Mouse (Mus musculus) mouse trophoblast stem cell (cell line): ENCODE data around the gene Hsf2bp.

Experiments
- in situ Hi-C, 2 experiments: fragments of 300-500 bp; cut with MseI, MboI; formaldehyde crosslinking; loops; 2 replicates in 1 of 2; 3 replicates in 1 of 2; pipeline ENCODE4 v1.15.1; 2025

Hsf2bp gene

DNA sequence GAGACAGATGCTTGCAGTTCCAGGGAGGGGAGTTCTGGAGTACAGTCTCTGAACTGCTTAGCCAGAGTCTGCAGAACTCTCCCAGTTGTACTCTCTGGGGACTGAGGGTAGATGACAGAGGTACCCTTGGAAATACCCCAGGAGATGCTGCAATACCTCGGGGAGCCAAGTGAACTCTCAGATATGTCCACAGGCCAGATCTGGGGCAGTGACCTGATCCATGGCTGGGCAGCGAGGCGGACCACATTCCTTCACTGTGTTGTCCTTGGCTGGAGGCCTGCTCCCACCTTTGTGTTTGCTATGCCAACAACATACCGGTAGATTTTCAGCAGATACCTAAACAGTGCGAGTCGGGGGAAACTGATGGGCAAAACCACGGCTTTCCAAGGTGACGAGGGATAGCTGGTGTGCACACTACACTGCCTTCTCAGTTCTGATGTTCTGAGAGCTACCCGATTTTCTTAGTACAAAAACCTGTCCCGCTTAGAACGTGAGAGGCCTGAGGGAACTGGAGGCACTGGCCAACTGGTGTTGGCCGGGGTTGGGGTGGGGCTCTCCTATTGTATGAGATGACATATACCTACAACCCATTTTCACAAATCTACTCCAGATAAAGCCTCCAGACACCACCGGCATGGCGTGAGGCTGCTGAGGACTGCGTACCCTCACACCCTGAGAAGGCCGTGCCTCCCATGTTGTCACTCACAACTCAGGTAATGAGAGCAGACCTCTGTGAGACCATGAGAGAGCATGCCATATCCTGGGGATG is 96.7 kb downstream of the Hsf2bp start:
- in situ Hi-C loops: no loop called here

DNA sequence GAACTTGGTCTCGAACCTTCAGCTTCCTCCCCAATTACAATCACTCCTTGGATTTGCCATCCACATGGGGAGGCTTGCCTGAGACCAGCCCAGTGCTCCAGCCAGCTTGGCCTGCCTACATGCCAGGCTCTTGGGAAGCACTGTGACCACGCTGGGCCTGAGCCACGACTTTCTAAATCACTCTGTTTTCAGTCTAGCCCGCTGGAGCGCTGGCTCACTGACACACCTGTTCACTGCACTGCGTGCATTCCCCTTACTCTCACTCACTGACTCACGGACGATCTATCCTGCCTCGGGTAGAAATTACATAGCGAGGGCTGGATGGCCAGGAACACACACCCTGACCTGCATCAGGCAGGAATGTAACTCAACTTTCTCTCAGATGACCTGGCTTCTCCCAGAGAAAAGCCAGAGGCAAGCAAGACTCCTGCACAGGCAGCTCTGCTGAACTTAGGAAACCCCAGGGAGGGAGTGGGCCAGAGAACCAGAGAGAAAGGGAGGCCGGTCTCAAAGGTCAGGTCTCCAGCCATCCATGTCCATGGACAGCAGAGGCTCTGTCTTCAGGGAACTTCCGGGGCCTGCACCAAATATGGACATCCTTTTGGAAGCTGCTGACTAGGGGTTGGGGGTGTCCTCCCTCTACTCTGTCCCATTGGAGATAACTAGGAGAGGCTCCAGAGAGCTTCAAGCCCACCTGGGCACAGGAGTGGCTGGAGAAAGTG is 97.4 kb downstream of the Hsf2bp start:
- in situ Hi-C loops: no loop called here

GRCm38 (mm10) chr17:31937141-31937554 is 99.0 kb downstream of the Hsf2bp start:
- in situ Hi-C loops: no loop called here

DNA sequence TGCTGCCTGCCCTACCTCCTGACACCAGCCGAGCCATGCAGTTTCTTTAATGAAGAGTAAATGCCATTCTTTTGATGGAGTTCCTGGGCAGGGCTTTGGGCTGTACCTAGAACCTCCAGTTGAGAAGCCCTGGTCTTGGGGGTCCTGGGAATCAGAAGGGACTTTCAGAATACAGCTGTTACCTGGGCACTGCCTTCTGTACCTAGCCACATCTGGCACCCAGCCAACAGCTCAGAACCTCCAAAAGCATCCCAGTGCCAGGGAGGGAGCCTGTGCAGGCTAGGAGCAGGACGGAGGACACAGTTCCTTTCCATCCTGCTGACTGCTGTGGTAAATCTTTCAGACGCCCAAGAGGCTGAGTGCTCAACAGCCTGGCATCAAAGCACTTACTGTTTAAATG is 100.3 kb downstream of the Hsf2bp start:
- in situ Hi-C loops: no loop called here

DNA sequence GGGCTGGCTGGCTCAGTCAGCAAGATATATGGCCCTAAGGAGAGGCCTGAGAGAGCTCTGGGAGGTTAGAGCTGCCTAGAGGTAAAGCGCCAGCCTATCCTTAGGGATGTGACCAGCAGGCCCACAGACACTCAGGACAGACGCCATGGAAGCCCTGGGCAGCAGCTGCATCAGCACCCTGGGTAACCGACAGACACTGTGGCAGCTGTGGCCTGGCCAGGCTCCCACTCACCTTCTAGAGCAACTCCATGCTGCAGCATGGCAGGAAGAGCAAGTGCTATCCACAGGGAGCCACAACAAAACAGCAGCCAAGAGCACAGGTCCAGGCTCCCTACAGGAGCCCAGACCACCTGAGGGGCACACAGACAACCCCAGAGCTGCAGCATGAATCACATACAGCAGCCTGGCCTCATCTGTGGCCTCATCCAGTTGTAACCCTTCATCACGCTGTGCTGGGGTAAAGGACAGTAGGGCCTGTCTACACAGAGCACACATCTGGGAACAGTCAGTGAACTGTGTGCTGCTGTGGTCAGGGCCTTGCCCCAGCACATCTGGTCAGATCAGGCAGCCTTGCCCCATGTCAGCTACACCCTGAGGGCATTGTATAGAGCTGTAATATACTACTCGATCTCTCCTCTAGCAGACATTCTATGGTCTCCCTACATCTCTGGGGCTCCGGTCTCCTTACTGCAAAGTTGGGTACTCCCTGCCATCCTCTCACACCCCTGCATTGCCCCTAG is 100.9 kb downstream of the Hsf2bp start:
- in situ Hi-C loops: no loop called here

DNA sequence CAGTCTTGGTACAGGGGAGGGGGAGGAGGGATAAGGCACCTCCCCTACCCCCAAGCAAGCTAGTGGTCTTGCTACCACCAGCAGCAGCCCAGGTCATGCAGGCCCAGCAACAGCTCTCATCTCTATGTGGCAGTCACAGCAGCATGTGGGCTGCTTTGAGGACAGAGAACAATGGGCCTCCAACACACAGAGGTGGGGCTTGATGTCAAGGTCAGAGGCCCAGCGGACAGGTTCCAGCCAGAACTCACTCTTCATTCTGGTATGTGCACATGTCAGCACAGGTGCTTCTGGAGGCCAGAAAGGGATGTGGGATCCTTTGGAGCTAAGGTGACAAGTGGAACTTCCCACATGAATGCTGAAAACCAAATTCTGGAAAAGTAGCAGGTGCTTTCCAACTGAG is 102.2 kb downstream of the Hsf2bp start:
- in situ Hi-C loops: no loop called here

GRCm38 (mm10) chr17:31931499-31931898 is 104.7 kb downstream of the Hsf2bp start:
- in situ Hi-C loops: no loop called here

GRCm38 (mm10) chr17:31929844-31930715 is 106.1 kb downstream of the Hsf2bp start:
- in situ Hi-C loops: no loop called here

GRCm38 (mm10) chr17:31929032-31929431 is 107.1 kb downstream of the Hsf2bp start:
- in situ Hi-C loops: no loop called here

DNA sequence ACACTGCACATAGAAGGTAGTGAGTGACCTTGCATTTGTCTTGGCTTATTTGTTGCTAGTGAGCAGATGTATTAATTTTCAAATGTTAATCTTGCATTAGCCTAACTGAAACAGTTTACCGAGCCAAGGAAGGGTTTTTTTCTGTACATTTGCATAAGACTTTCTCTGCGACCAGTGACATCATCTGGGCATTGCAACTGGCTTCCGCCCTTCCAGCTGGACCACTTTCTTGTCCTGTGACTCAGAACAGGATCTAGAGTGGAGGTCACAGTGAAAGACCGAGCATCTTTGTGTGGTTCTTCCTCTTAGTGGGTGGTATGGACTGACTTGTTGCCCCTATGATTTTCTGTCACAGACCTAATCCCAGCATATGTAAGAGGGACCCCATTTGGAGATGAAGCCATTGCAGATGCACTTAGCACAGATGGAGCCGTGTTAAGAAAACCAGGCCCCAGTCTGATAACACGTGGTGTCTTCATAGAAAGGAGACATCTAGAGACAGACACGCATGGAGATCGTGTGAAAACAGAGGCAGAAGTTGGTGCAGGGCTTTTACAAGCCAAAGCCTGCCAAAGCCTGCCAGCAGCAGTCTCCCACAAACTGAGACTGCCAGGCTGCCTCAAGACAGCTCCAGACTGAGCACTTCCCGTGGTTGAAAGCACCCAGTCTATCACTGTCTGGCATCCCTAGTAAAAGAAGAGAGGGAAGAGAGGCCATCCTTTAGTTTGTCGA is 108.1 kb downstream of the Hsf2bp start:
- in situ Hi-C loops: no loop called here

- in situ Hi-C loops: no loop called here
These were observed 111.9 kb downstream of the Hsf2bp start for GRCm38 (mm10) chr17:31924229-31924628.

DNA sequence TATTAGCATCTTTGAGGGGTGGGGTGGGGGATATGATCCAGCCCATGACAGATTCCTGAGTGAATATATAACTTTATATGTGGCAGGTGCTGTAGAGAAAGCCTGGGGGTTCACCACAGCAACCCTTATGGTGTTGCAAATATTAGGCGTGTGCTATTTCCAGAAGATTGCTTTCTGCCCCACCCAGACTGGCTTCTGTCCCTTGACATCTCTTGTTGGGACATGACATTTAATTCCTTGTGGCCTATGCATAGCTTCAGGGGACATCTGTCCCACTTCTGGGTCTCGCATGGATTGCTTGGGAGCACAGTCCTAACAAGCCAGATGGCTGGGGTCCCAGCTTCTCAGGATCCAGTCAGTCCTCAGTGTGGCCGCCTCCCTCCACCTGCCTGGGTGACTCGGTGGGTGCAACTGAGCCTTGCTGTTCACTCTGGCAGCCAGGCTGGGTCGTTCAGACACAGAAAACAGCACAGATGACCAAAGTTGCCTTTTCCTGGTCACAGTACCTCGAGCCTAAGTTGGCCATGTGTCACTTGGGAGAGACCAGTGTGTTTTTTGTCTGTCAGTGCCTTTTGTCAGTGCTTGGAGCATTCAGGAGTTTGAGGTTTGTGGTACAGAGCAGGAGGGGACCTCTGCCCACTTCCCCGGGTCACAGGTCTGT is 112.7 kb downstream of the Hsf2bp start:
- in situ Hi-C loops: no loop called here

DNA sequence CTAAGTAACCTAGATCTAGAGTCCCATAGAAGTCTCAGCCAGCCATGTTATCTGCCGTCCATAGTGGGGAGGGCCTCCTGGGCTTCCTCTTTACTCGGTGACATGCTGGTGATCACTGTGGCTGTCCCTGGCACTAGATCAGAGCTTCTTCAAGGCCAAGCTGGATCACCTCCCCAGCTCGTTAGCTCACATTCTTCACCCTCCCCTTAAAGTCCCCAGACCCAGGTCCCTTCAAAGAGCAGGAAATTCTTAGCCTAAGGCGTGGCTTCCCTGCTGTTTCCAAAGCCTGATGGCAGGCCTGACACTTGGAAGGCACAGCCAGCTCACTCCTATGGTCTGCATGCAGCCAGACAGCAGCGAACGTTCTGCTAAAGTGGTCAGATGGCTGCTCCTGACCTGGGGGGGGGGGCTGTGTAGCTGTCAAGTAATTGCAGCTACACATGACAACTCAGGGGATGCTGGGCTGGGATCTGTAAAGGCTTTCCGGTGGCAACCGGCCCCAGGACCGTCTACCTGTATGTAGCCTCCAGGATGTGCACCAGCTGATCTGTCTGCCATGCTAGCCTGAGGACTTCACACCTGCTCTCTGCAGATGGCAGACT is 115.5 kb downstream of the Hsf2bp start:
- in situ Hi-C loops: no loop called here

- in situ Hi-C loops: no loop called here
These were observed 116.5 kb downstream of the Hsf2bp start for GRCm38 (mm10) chr17:31919599-31919998.

DNA sequence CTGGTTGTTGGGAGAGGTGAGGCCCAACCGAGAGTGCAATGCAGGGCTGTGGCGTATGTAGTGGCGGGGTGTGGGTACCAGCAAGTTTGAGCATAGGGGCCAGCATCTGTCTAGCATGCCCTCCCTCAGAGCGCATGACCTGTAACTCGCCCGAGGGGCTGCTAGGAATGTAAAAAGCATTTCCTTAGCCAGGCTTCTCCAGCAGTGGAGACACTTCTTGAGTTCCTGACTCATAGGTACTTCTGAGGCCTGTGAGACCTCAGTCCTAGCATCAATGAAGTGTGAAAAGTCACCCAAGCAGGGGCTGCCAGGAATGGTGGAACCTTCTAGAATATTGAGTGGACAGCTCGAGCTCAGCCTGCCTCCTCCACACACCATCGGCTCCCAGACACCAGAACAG is 117.8 kb downstream of the Hsf2bp start:
- in situ Hi-C loops: no loop called here

GRCm38 (mm10) chr17:31916461-31916775 is 119.7 kb downstream of the Hsf2bp start:
- in situ Hi-C loops: no loop called here

- in situ Hi-C loops: no loop called here
These were observed 120.2 kb downstream of the Hsf2bp start for GRCm38 (mm10) chr17:31915756-31916460.

DNA sequence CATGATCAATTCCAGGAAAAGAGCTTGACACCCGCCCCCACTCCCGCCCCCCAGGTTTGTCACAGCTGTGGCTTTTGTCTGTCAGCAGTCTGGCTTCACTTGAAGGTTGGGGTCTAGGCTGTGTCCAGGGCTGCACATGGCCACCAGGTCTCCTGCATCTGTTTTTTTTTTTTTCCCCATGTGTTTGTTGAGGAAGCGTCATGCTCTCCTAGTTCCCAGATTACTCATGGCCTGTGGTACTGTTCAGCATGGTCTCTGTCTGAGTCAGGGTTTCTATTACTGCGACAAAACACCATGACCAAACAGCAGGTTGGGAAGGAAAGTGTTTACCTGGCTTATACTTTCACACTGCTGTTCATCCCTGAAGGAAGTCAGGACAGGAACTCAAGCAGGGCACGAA is 121.8 kb downstream of the Hsf2bp start:
- in situ Hi-C loops: no loop called here

DNA sequence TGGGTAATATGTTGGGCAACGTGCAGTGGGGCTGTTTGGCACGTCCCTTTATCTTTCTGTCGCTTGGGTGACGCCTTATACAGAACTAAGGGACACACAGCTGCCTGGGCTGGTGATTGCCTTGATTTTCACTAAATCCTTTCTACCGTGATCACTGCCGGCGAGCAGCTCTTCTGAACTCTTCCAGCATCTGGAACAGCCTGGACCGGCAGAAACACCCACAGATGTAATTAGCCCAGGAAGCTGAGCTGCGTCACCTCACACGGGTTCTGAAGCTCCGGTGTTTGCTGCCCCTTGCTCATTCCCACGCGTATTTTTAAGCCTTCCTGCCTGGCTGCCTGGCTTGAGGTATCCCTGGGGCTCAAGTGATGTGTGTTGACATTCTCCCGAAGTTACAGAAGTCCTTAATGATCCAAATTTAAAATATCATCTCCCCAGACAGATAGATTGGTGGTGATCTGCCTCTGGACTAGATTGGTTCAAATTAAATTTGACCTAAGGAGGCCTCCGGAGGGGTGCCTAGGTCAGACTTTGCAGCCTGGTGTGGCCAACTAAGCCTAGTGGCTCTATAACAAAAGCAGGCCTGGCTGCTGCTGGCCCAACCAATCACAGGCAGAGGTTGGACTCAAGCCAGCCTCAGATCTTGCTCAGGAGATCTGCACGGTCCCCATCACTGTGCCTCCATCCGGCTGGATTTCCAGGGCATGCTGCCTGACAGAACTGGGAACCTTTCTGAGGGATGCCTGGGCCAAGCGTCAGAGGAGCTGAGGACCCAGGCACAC is 123.1 kb downstream of the Hsf2bp start:
- in situ Hi-C loops: no loop called here
